Comparison of ENCODE assay signal across 9 mouse cellular contexts in the genomic region with DNA sequence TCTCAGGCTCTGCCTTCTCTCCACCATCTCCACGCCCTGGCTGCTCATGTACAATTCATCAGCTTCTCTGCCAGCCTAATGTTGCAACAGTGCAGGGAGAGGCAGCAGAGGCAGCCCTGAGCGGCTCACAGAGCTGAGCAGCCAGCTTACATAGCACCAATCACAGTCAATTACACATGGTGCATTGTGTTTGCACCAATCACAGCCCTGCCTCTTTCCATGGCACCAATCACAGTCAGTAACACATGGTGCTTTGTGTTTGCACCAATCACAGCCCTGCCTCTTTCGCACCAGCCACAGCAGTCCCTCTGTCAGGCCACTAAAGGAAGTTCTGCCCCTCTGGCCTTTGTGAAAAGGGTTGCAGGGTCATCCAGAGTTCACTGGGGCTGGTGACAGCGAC. TPM values are rescaled to one million over a fixed set of nuclear protein-coding genes. Genes with fewer than 3 reads are reported as not detected.
A peak's percentile ranks its signal among the peaks of the same experiment; 100 is the strongest.
DNase-seq lines count a peak whose midpoint lies in the region; ATAC-seq and TF ChIP-seq lines count a peak whose summit lies in the region.
"Had no signal": no experiment of that assay in that cellular context is flagged by ENCODE, and none has a peak within 500 bp of the region (broad histone marks: within the 10 kb centered on the region; RNA-seq: fewer than 3 reads in every experiment).

No protein-coding gene starts in this region.

- ATAC-seq in embryonic facial prominence, embryonic 11.5 days (replicated peaks; ENCODE audit: insufficient number of reproducible peaks, low FRiP score, low TSS enrichment, low read depth), result peak; percentile 99

- WGBS in embryonic facial prominence, embryonic 11.5 days, result 17% methylated on average over 4 of the region's 4 CpGs
- 16% methylated on average over 4 of the region's 4 CpGs for WGBS in heart, adult 2 months
- WGBS in midbrain, embryonic 10.5 days, result 5% methylated on average over 4 of the region's 4 CpGs

- H3K79me2 ChIP-seq in heart, adult 2 months (replicated peaks; ENCODE audit: control insufficient read depth, insufficient read depth, low read length), result no peaks in the 10 kb centered on the region

- peak overlapping the region; percentile 59; the same call in 1 of the 2 replicates for H3K27ac ChIP-seq in embryonic facial prominence, embryonic 11.5 days (replicated peaks; ENCODE audit: low read depth, low read length)
- no peak overlapping the region for H3K27ac ChIP-seq in heart, adult 2 months
- peak overlapping the region; percentile 86 for H3K27ac ChIP-seq in midbrain, embryonic 10.5 days (replicated peaks)

- peak overlapping the region; percentile 16 for H3K4me2 ChIP-seq in embryonic facial prominence, embryonic 11.5 days (ENCODE audit: low read depth, low read length)

- no peak for TF ChIP-seq EP300 in heart, adult 2 months (IDR thresholded peaks at IDR 0.05; ENCODE audit: insufficient read depth, low read depth, low read length)

- no peaks in the 10 kb centered on the region for H3K9me3 ChIP-seq in embryonic facial prominence, embryonic 11.5 days (replicated peaks; ENCODE audit: control insufficient read depth, low read length)
- H3K9me3 ChIP-seq in midbrain, embryonic 10.5 days (replicated peaks), result no peaks in the 10 kb centered on the region
- H3K9me3 ChIP-seq: G1E had no signal

- intact Hi-C loops in heart, adult 2 months (cut with DNase I), result no loop called here
- intact Hi-C loops in left cerebral cortex, postnatal 4 days (cut with DNase I), result no loop called here

- no peak overlapping the region for H3K4me3 ChIP-seq in embryonic facial prominence, embryonic 11.5 days (ENCODE audit: low read depth, low read length)
- no peak overlapping the region for H3K4me3 ChIP-seq in heart, adult 2 months
- peak overlapping the region; percentile 38 for H3K4me3 ChIP-seq in midbrain, embryonic 10.5 days

- H3K36me3 ChIP-seq in embryonic facial prominence, embryonic 11.5 days (replicated peaks; ENCODE audit: control insufficient read depth, insufficient read depth, low read depth, low read length), result no peaks in the 10 kb centered on the region
- H3K36me3 ChIP-seq in heart, adult 2 months (ENCODE audit: control insufficient read depth, insufficient read depth, low read length), result no peaks in the 10 kb centered on the region
- no peaks in the 10 kb centered on the region for H3K36me3 ChIP-seq in midbrain, embryonic 10.5 days
- H3K36me3 ChIP-seq: G1E had no signal

- no peaks in the 10 kb centered on the region for H3K4me1 ChIP-seq in embryonic facial prominence, embryonic 11.5 days (ENCODE audit: control insufficient read depth, insufficient read depth, low read length)
- H3K4me1 ChIP-seq in heart, adult 2 months (ENCODE audit: control insufficient read depth, insufficient read depth, low read length), result no peaks in the 10 kb centered on the region; the same call in 1 of the 2 replicates
- H3K4me1 ChIP-seq in midbrain, embryonic 10.5 days, result peaks cover 18% of the 10 kb centered on the region

- TF ChIP-seq CTCF in heart, adult 2 months (IDR thresholded peaks at IDR 0.05), result no peak

- peak; percentile 36 for DNase-seq in testis, postnatal 14 days (ENCODE audit: low spot score)
- no peak for DNase-seq in testis, postnatal 10 days (ENCODE audit: low spot score)
- peak; percentile 83 for DNase-seq in embryonic facial prominence, embryonic 11.5 days (ENCODE audit: low spot score)
- DNase-seq in heart, adult 2 months, result peak; percentile 56 to 80
- peak; percentile 70 for DNase-seq in kidney, adult 18-20 months
- peak; percentile 75 for DNase-seq in left cerebral cortex, postnatal 4 days
- peak; percentile 86 for DNase-seq in midbrain, embryonic 10.5 days (ENCODE audit: low spot score)
- DNase-seq in right cerebral cortex, postnatal 4 days, result peak; percentile 62

- no peak for TF ChIP-seq POLR2A in heart, adult 2 months (IDR thresholded peaks at IDR 0.05; ENCODE audit: insufficient read depth, low read depth, low read length)

- 0 out of 2 replicates have a peak overlapping the region, but pooled peaks have one; percentile 25 for H3K9ac ChIP-seq in embryonic facial prominence, embryonic 11.5 days (replicated peaks; ENCODE audit: low read length)
- H3K9ac ChIP-seq in heart, adult 2 months (ENCODE audit: low read depth, low read length), result no peak overlapping the region

- no peaks in the 10 kb centered on the region for H3K27me3 ChIP-seq in embryonic facial prominence, embryonic 11.5 days (ENCODE audit: control insufficient read depth, insufficient read depth, low read length)
- H3K27me3 ChIP-seq in heart, adult 2 months (ENCODE audit: control insufficient read depth, insufficient read depth, low read length), result no peaks in the 10 kb centered on the region
- peaks cover 4% of the 10 kb centered on the region; the same call in 1 of the 2 replicates for H3K27me3 ChIP-seq in midbrain, embryonic 10.5 days (ENCODE audit: low read depth, poor library complexity, severe bottlenecking)

RNA-seq across cellular contexts. Expression of a gene that starts 40.9 kb away (rescaled TPM):
- polyA plus RNA-seq in embryonic facial prominence, embryonic 11.5 days (2014; fragmentation: Nextera tagmentation; extraction: Ambion mirVana), result 8.5 and 9.8 TPM in 2 replicates
- 10 to 100 TPM; 17.7 to 18.5 TPM for total RNA-seq in heart, adult 2 months (2021)
- 9.0 and 12.2 TPM in 2 replicates for polyA plus RNA-seq in heart, adult 2 months (2012; rRNA removed)
- total RNA-seq in left cerebral cortex, postnatal 4 days (2021), result 10 to 100 TPM; 17.2 to 18.3 TPM
- polyA plus RNA-seq in midbrain, embryonic 10.5 days (2016; fragmentation: Nextera tagmentation; extraction: Ambion mirVana), result 9.8 and 11.8 TPM in 2 replicates

RNA-seq across cellular contexts. Expression of a gene that starts 51.3 kb away (rescaled TPM):
- polyA plus RNA-seq in embryonic facial prominence, embryonic 11.5 days (2014; fragmentation: Nextera tagmentation; extraction: Ambion mirVana), result 11.7 and 13.6 TPM in 2 replicates
- 10 to 100 TPM; 16.0 to 20.4 TPM for total RNA-seq in heart, adult 2 months (2021)
- polyA plus RNA-seq in heart, adult 2 months (2012; rRNA removed), result 19.5 and 31.4 TPM in 2 replicates
- 10 to 100 TPM; 47.6 to 48.3 TPM for total RNA-seq in left cerebral cortex, postnatal 4 days (2021)
- polyA plus RNA-seq in midbrain, embryonic 10.5 days (2016; fragmentation: Nextera tagmentation; extraction: Ambion mirVana), result 12.9 and 15.5 TPM in 2 replicates
